In genomic region chr5:31904968-31905683, GRCm38 (mm10) we compare ENCODE assay signal across 19 mouse cellular contexts.
DNase-seq lines count a peak whose midpoint lies in the region; ATAC-seq lines count a peak whose summit lies in the region.
"Had no signal": no experiment of that assay in that cellular context is flagged by ENCODE, and none has a peak within 500 bp of the region (broad histone marks: within the 10 kb centered on the region; RNA-seq: fewer than 3 reads in every experiment).

No protein-coding gene starts in this region.

- no peak overlapping the region for H3K4me2 ChIP-seq in hindbrain, embryonic 11.5 days (replicated peaks; ENCODE audit: low read depth, low read length)
- H3K4me2 ChIP-seq in hindbrain, embryonic 14.5 days (replicated peaks), result no peak overlapping the region
- no peak overlapping the region for H3K4me2 ChIP-seq in lung, embryonic 16.5 days (ENCODE audit: low read depth, low read length)
- H3K4me2 ChIP-seq in stomach, embryonic 15.5 days, result no peak overlapping the region
- H3K4me2 ChIP-seq: kidney, embryonic 15.5 days; limb, embryonic 12.5 days; midbrain, embryonic 13.5 days had no signal

- no peaks in the 10 kb centered on the region for H3K4me1 ChIP-seq in hindbrain, embryonic 11.5 days (replicated peaks; ENCODE audit: control insufficient read depth, insufficient read depth, low read length)
- H3K4me1 ChIP-seq in hindbrain, embryonic 14.5 days (replicated peaks; ENCODE audit: control insufficient read depth, insufficient read depth, low read length), result no peaks in the 10 kb centered on the region
- peaks cover 4% of the 10 kb centered on the region for H3K4me1 ChIP-seq in lung, embryonic 16.5 days (replicated peaks; ENCODE audit: control insufficient read depth, insufficient read depth, low read length)
- peaks cover 16% of the 10 kb centered on the region; the same call in 1 of the 2 replicates for H3K4me1 ChIP-seq in stomach, embryonic 15.5 days
- H3K4me1 ChIP-seq: midbrain, embryonic 13.5 days had no signal

- no peaks in the 10 kb centered on the region for H3K27me3 ChIP-seq in hindbrain, embryonic 11.5 days (ENCODE audit: control insufficient read depth, insufficient read depth, low read length)
- no peaks in the 10 kb centered on the region for H3K27me3 ChIP-seq in hindbrain, embryonic 14.5 days (ENCODE audit: control insufficient read depth, insufficient read depth, low read length)
- no peaks in the 10 kb centered on the region for H3K27me3 ChIP-seq in lung, embryonic 16.5 days (ENCODE audit: control insufficient read depth, insufficient read depth, low read depth, low read length)
- no peaks in the 10 kb centered on the region for H3K27me3 ChIP-seq in stomach, embryonic 15.5 days (replicated peaks)
- H3K27me3 ChIP-seq: kidney, embryonic 15.5 days; limb, embryonic 12.5 days; midbrain, embryonic 13.5 days had no signal

- no peak overlapping the region for H3K9ac ChIP-seq in hindbrain, embryonic 11.5 days (ENCODE audit: low read depth, low read length)
- no peak overlapping the region for H3K9ac ChIP-seq in hindbrain, embryonic 14.5 days
- no peak overlapping the region for H3K9ac ChIP-seq in lung, embryonic 16.5 days (ENCODE audit: low read length)
- no peak overlapping the region for H3K9ac ChIP-seq in stomach, embryonic 15.5 days
- H3K9ac ChIP-seq: kidney, embryonic 15.5 days; limb, embryonic 12.5 days; liver, embryonic 14.5 days; midbrain, embryonic 13.5 days had no signal

- WGBS in hindbrain, embryonic 11.5 days, result 83% methylated on average over 6 of the region's 6 CpGs
- 81% methylated on average over 6 of the region's 6 CpGs for WGBS in hindbrain, embryonic 14.5 days
- WGBS in lung, embryonic 16.5 days, result 72% methylated on average over 6 of the region's 6 CpGs
- WGBS in stomach, embryonic 15.5 days, result 75% methylated on average over 6 of the region's 6 CpGs

- ATAC-seq in hindbrain, embryonic 11.5 days (ENCODE audit: low FRiP score), result no peak
- ATAC-seq in hindbrain, embryonic 14.5 days (ENCODE audit: low FRiP score), result no peak
- ATAC-seq in lung, embryonic 16.5 days (ENCODE audit: low read depth), result no peak
- no peak for ATAC-seq in stomach, embryonic 15.5 days (ENCODE audit: insufficient read depth, low FRiP score, low read depth)
- ATAC-seq: activated CD4-positive, CD25-positive, alpha-beta regulatory T cell, adult 4 months; hindbrain, embryonic 16.5 days; midbrain, embryonic 13.5 days had no signal

- H3K4me3 ChIP-seq in hindbrain, embryonic 11.5 days (ENCODE audit: low read depth, low read length), result no peak overlapping the region
- H3K4me3 ChIP-seq in hindbrain, embryonic 14.5 days (replicated peaks; ENCODE audit: low read length), result no peak overlapping the region
- no peak overlapping the region for H3K4me3 ChIP-seq in lung, embryonic 16.5 days (ENCODE audit: low read length)
- H3K4me3 ChIP-seq in stomach, embryonic 15.5 days (replicated peaks), result no peak overlapping the region
- H3K4me3 ChIP-seq: kidney, embryonic 15.5 days; limb, embryonic 12.5 days; midbrain, embryonic 13.5 days had no signal

- no peaks in the 10 kb centered on the region for H3K36me3 ChIP-seq in hindbrain, embryonic 11.5 days (ENCODE audit: control insufficient read depth, insufficient read depth, low read length)
- no peaks in the 10 kb centered on the region for H3K36me3 ChIP-seq in hindbrain, embryonic 14.5 days (replicated peaks; ENCODE audit: control insufficient read depth, insufficient read depth)
- no peaks in the 10 kb centered on the region for H3K36me3 ChIP-seq in lung, embryonic 16.5 days (ENCODE audit: control insufficient read depth, insufficient read depth, low read length)
- no peaks in the 10 kb centered on the region for H3K36me3 ChIP-seq in stomach, embryonic 15.5 days
- H3K36me3 ChIP-seq: kidney, embryonic 15.5 days; limb, embryonic 12.5 days; midbrain, embryonic 13.5 days had no signal

- H3K27ac ChIP-seq in hindbrain, embryonic 11.5 days (ENCODE audit: low read depth, low read length), result no peak overlapping the region
- H3K27ac ChIP-seq in hindbrain, embryonic 14.5 days, result no peak overlapping the region
- peak overlapping the region; percentile 9; the same call in 1 of the 2 replicates for H3K27ac ChIP-seq in lung, embryonic 16.5 days (ENCODE audit: low read length)
- peak overlapping the region; percentile 74; the same call in 1 of the 2 replicates for H3K27ac ChIP-seq in stomach, embryonic 15.5 days
- H3K27ac ChIP-seq: kidney, embryonic 15.5 days; limb, embryonic 12.5 days; liver, embryonic 14.5 days; macrophage; midbrain, embryonic 13.5 days had no signal

- H3K9me3 ChIP-seq in hindbrain, embryonic 11.5 days (ENCODE audit: control insufficient read depth, low read length), result no peaks in the 10 kb centered on the region
- no peaks in the 10 kb centered on the region for H3K9me3 ChIP-seq in hindbrain, embryonic 14.5 days (ENCODE audit: control insufficient read depth, low read length)
- H3K9me3 ChIP-seq in lung, embryonic 16.5 days (ENCODE audit: control insufficient read depth, low read length), result no peaks in the 10 kb centered on the region
- no peaks in the 10 kb centered on the region for H3K9me3 ChIP-seq in stomach, embryonic 15.5 days
- H3K9me3 ChIP-seq: kidney, embryonic 15.5 days; limb, embryonic 12.5 days; midbrain, embryonic 13.5 days had no signal

- DNase-seq in hindbrain, embryonic 11.5 days (ENCODE audit: low spot score), result peak; percentile 3
- DNase-seq in hindbrain, embryonic 14.5 days (ENCODE audit: low spot score), result no peak
- no peak for DNase-seq in lung, postnatal 36 days
- peak; percentile 16 for DNase-seq in ZHBTc4 (ENCODE audit: low read depth, low spot score)
- no peak for DNase-seq in urinary bladder, adult 2 months (ENCODE audit: low spot score)
- no peak for DNase-seq in right cerebral cortex, postnatal 10 days (ENCODE audit: low spot score in 2 of 2)
- DNase-seq: adrenal gland, postnatal 36 days; cerebellum, adult 9-10 months; right cerebral cortex, postnatal 4 days; thymus, postnatal 4 days had no signal

Comparison
In these comparisons a context has a peak if more than half of its experiments do, and no peak if none do; other contexts are left out.
1. DNase-seq: peak in hindbrain, embryonic 11.5 days (single experiment) and ZHBTc4 (single experiment); none in hindbrain, embryonic 14.5 days (single experiment), lung, postnatal 36 days (single experiment), urinary bladder, adult 2 months (single experiment) and right cerebral cortex, postnatal 10 days (0 of 2).
2. H3K27ac ChIP-seq: peak in lung, embryonic 16.5 days (single experiment) and stomach, embryonic 15.5 days (single experiment); none in hindbrain, embryonic 11.5 days (single experiment) and hindbrain, embryonic 14.5 days (single experiment).